Mouse (Mus musculus): ENCODE measurements around the gene Kcp.

DNA sequence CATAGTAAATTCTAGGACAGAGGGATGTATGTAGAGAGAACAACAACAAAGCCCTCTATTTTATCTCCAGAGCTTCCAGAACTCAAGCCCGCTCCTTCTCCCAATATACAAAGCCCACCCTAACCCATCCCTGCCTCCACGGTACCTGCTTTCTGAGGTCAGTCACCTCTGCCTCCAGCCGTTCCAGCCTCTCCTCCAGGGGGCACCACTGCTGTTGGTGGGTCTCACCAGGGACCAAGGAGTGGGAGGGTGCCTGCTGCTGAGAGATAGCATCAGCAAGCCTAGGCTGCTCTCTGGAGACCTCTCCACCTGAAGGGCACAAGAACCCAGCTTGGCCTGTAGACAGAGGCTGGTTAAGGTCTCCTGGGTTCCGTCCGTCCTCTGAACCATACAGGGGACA, 2.3 kb downstream of the Kcp start:
- TF ChIP-seq CTCF (IDR thresholded peaks at IDR 0.05; ENCODE audit: borderline replicate concordance, control insufficient read depth, extremely low read depth, insufficient read depth, low read length, poor library complexity): 0 out of 2 replicates have a peak, but pooled peaks have one; percentile 23
- no peak for TF ChIP-seq POLR2A (IDR thresholded peaks at IDR 0.05; ENCODE audit: control insufficient read depth, extremely low read depth, insufficient read depth, low read length, poor library complexity)

Measured in thymus, adult 2 months (tissue).